Mouse (Mus musculus) hindbrain, postnatal 0 days (tissue): ENCODE results near the gene Dnah6. TPM values are rescaled to one million over a fixed set of nuclear protein-coding genes. Genes with fewer than 3 reads are reported as not detected.

Source experiments
- ATAC-seq: fragments of 200-750 bp; cut with Nextera tagmentation; 2 replicates; pipeline ENCODE4 v1.8.0; 2017; ENCODE audit warnings: mild to moderate bottlenecking, moderate TSS enrichment, moderate library complexity
- DNase-seq: peaks from one replicate; pipeline ENCODE4 v3.0.0-alpha.2; 2015; ENCODE audit warnings: low spot score
- H3K27ac ChIP-seq: fragments of 300-500 bp; sonication (generic); 2 replicates; pipeline ENCODE4 v1.5.1; 2014; ENCODE audit warnings: mild to moderate bottlenecking
- H3K27me3 ChIP-seq: fragments of 300-500 bp; sonication (generic); 2 replicates; pipeline ENCODE4 v1.6.1; 2014; ENCODE audit warnings: low read length, mixed read lengths; ENCODE audit not compliant: insufficient read depth
- H3K36me3 ChIP-seq: fragments of 300-500 bp; sonication (generic); 2 replicates; pipeline ENCODE4 v1.6.1; 2014; ENCODE audit warnings: low read length, mixed read lengths; ENCODE audit not compliant: insufficient read depth
- H3K4me1 ChIP-seq: fragments of 300-500 bp; sonication (generic); 2 replicates; pipeline ENCODE4 v1.6.1; 2014; ENCODE audit warnings: antibody characterized with exemption, low read length, mixed read lengths; ENCODE audit not compliant: insufficient read depth
- H3K4me2 ChIP-seq: fragments of 300-500 bp; sonication (generic); 2 replicates; pipeline ENCODE4 v1.6.1; 2014; ENCODE audit warnings: low read depth, mild to moderate bottlenecking, low read length, moderate library complexity, mixed read lengths
- H3K4me3 ChIP-seq: fragments of 300-500 bp; sonication (generic); 2 replicates; pipeline ENCODE4 v1.5.1; 2014; ENCODE audit warnings: low read length
- H3K9ac ChIP-seq: fragments of 300-500 bp; sonication (generic); replicated peaks from 2 replicates; pipeline ENCODE4 v1.6.1; 2014; ENCODE audit warnings: mild to moderate bottlenecking, low read length, moderate library complexity, mixed read lengths
- H3K9me3 ChIP-seq: fragments of 300-500 bp; sonication (generic); 2 replicates; pipeline ENCODE4 v1.6.1; 2016; ENCODE audit warnings: low read length, mixed read lengths
- CTCF ChIP-seq: IDR thresholded peaks from 2 replicates; pipeline ENCODE4 v1.5.1; 2016; ENCODE audit warnings: antibody characterized with exemption, control low read depth, low read depth
- WGBS: fragments of 180-500 bp; shearing (Covaris S2); extraction: QIAGEN DNeasy Blood & Tissue Kit; methylation state at CpG from one replicate; pipeline ENCODE4 v1.1.7; 2014; 5-methylcytosine and 5-hydroxymethylcytosine counted together
- polyA plus RNA-seq: library from polyadenylated mRNA; unstranded; fragments of >200 nt; fragmentation: Nextera tagmentation; extraction: Ambion mirVana; gene quantifications from 2 replicates; pipeline ENCODE4 v1.2.1, GENCODE M21; 2015
- total RNA-seq: library from RNA; depleted of rRNA; stranded (reverse); fragments of >200 nt; gene quantifications from 2 replicates; pipeline ENCODE4 v1.2.3, GENCODE M21; 2014

The Dnah6 gene
- total and polyA plus RNA-seq, 2 experiments from 2014 or later = 0.34 to 1.5 TPM

DNA sequence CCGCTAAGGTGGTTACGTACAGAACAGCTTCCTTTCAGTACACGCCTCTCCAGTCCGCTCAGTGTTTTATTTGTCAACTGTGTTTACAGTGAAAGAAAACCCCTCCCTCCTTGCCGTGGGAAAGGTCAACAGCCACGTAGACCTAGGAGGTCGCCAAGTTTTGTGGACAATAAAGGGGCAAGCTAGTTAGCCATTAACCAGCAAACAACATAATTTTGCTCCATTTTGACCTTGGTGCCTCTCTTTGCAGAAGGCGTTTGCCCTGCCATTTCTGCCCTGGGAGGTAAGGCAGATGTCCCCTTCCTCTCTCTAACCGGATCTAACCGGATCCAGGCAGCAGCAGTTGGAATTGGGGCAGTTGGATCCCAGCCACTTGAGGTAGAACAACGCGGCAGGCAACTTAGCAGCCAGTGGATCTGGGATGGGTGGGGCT is 10.7 kb upstream of the Dnah6 start:
- no peak for ATAC-seq
- 81% methylated on average over 12 of the region's 12 CpGs for WGBS
- Histone ChIP-seq H3K27me3 (no peaks in the 10 kb centered on the region), H3K4me2 (no peak overlapping the region), H3K36me3 (no peaks in the 10 kb centered on the region), H3K4me3 (no peak overlapping the region), H3K9me3 (no peaks in the 10 kb centered on the region), H3K9ac (no peak overlapping the region), H3K4me1 (no peaks in the 10 kb centered on the region), H3K27ac (no peak overlapping the region)
- DNase-seq = no peak
- no peak for TF ChIP-seq CTCF

DNA sequence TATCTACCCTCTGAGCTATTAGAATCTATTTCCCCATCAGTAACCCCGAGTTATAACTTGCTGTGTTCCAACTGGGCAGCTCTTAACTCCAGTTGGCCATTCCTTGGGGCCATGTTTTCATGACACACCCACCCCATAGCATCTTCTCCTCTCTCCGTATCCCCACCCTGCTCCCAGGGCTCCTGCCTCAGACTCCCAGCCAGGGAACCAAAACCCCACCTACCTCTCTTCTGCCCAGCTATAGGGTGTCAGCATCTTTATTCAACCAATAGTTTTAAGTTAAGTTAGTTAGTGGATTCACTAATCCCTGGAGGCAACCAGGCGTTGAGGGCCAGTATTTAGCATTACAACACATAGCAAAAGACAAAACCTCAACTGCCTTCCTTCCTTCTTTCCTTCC is 7.4 kb upstream of the Dnah6 start:
- WGBS = 63% methylated on average over 3 of the region's 3 CpGs
- Histone ChIP-seq H3K9me3 (no peaks in the 10 kb centered on the region), H3K4me3 (no peak overlapping the region), H3K27ac (no peak overlapping the region), H3K4me1 (no peaks in the 10 kb centered on the region), H3K9ac (no peak overlapping the region), H3K4me2 (no peak overlapping the region), H3K36me3 (no peaks in the 10 kb centered on the region), H3K27me3 (no peaks in the 10 kb centered on the region)
- no peak for TF ChIP-seq CTCF
- ATAC-seq (no peak), DNase-seq (no peak)

DNA sequence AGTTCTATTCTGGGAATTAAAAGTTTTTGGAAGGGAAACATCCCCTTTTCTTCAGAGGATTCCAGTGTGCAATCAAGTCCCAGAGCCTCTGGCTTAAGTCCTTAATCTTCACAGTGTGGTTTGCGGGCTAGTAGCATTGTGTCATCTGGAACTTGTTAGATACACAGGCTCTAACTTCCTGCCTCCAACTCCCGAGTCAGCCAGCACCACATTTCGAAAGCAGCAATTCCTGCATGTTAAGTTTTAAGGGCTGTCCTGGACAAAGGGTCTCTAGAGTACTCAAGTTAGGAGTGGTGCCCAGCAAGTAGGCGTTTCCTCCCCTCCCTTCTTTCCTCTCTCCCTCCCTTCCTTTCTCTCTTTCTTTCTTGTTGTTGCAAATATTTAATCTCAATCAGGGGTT is 7.0 kb upstream of the Dnah6 start:
- H3K4me2 ChIP-seq = no peak overlapping the region
- 65% methylated on average over 4 of the region's 4 CpGs for WGBS
- H3K27ac ChIP-seq = no peak overlapping the region
- H3K27me3 ChIP-seq = no peaks in the 10 kb centered on the region
- DNase-seq (no peak), ATAC-seq (no peak)
- no peaks in the 10 kb centered on the region for H3K36me3 ChIP-seq
- no peaks in the 10 kb centered on the region for H3K4me1 ChIP-seq
- no peak overlapping the region for H3K4me3 ChIP-seq
- H3K9me3 ChIP-seq = no peaks in the 10 kb centered on the region
- H3K9ac ChIP-seq = no peak overlapping the region
- TF ChIP-seq CTCF = no peak

GRCm38 (mm10) chr6:73227376-73228158 is 6.1 kb upstream of the Dnah6 start:
- Histone ChIP-seq H3K4me3 (no peak overlapping the region), H3K9ac (no peak overlapping the region), H3K9me3 (no peaks in the 10 kb centered on the region), H3K36me3 (no peaks in the 10 kb centered on the region), H3K27ac (no peak overlapping the region), H3K27me3 (no peaks in the 10 kb centered on the region), H3K4me2 (no peak overlapping the region), H3K4me1 (no peaks in the 10 kb centered on the region)
- peak; percentile 62 for TF ChIP-seq CTCF
- DNase-seq = peak; percentile 85
- 50% methylated on average over 10 of the region's 10 CpGs for WGBS
- no peak for ATAC-seq

DNA sequence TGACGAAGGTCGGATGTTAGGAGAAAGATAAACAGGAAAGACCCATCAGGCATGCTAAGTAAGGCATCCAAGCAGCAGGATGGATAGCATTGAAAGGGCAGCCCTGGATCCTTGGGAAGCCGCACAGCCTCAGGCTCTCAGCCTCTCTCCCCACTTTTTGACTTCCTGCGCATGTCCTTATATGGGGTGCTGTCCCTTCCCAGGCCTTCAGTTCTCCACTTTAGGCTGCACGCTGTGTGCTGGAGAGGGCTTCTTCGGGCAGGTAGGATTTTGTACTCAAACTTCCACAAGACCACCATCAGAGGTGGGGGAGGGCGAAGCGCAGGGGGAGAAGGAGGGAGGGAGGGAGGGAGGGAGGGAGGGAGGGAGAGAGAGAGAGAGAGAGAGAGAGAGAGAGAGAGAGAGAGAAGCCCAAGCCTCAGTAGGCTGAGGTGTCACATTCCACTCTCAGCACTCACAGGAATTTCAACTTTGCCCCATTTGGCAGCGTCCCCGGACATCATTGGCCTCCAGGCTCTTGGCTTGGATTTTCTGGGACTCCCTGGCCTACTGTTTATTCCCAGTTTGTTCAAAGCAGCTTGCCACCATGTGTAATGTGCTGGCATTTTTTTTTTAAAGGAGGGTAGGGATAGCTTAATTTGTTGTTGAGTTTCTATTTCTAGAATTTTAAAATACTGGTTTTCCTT is 1.5 kb upstream of the Dnah6 start:
- H3K4me3 ChIP-seq = no peak overlapping the region
- peak; percentile 70 for DNase-seq
- no peaks in the 10 kb centered on the region for H3K36me3 ChIP-seq
- peak overlapping the region; percentile 11; the same call in 1 of the 2 replicates for H3K27ac ChIP-seq
- H3K4me1 ChIP-seq = 0 out of 2 replicates have a peak, but pooled peaks cover 4% of the 10 kb centered on the region
- ATAC-seq = 0 out of 2 replicates have a peak, but pooled peaks have one; percentile 11
- no peak overlapping the region for H3K9ac ChIP-seq
- peak overlapping the region; percentile 42 for H3K4me2 ChIP-seq
- TF ChIP-seq CTCF = no peak
- 14% methylated on average over 9 of the region's 10 CpGs for WGBS
- H3K27me3 ChIP-seq = no peaks in the 10 kb centered on the region
- no peaks in the 10 kb centered on the region for H3K9me3 ChIP-seq

- H3K4me3 ChIP-seq = peak overlapping the region; percentile 41
- H3K4me1 ChIP-seq = 0 out of 2 replicates have a peak, but pooled peaks cover 4% of the 10 kb centered on the region
- H3K9me3 ChIP-seq = no peaks in the 10 kb centered on the region
- H3K27ac ChIP-seq = peak overlapping the region; percentile 79
- TF ChIP-seq CTCF = no peak
- no peaks in the 10 kb centered on the region for H3K27me3 ChIP-seq
- H3K4me2 ChIP-seq = peak overlapping the region; percentile 69
- ATAC-seq (peak; percentile 81), DNase-seq (peak; percentile 58)
- no peaks in the 10 kb centered on the region for H3K36me3 ChIP-seq
- peak overlapping the region; percentile 46 for H3K9ac ChIP-seq
- 32% methylated on average over 23 of the region's 23 CpGs for WGBS
Measured at GRCm38 (mm10) chr6:73221958-73222735, 696 bp upstream of the Dnah6 start.
